8 mouse cellular contexts compared by ENCODE assay signal in genomic region chr17:17766481-17766880, GRCm38 (mm10).
DNase-seq lines count a peak whose midpoint lies in the region; ATAC-seq lines count a peak whose summit lies in the region.

No protein-coding gene starts in this region.

- ATAC-seq in limb, embryonic 11.5 days (ENCODE audit: insufficient number of reproducible peaks, low FRiP score, low TSS enrichment, low read depth), result peak; percentile 39; the same call in 1 of the 2 replicates
- ATAC-seq in midbrain, embryonic 16.5 days, result peak; percentile 78

- H3K27me3 ChIP-seq in limb, embryonic 11.5 days (ENCODE audit: control insufficient read depth, insufficient read depth, low read length), result no peaks in the 10 kb centered on the region
- no peaks in the 10 kb centered on the region for H3K27me3 ChIP-seq in limb, embryonic 10.5 days (ENCODE audit: low read depth, poor library complexity, severe bottlenecking)
- no peaks in the 10 kb centered on the region for H3K27me3 ChIP-seq in hindbrain, embryonic 10.5 days (ENCODE audit: insufficient read depth, poor library complexity, severe bottlenecking)
- H3K27me3 ChIP-seq in midbrain, embryonic 16.5 days (ENCODE audit: control insufficient read depth, insufficient read depth, low read depth, low read length), result no peaks in the 10 kb centered on the region

- H3K4me1 ChIP-seq in limb, embryonic 11.5 days (ENCODE audit: control insufficient read depth, insufficient read depth, low read length), result no peaks in the 10 kb centered on the region
- no peaks in the 10 kb centered on the region for H3K4me1 ChIP-seq in limb, embryonic 10.5 days
- H3K4me1 ChIP-seq in hindbrain, embryonic 10.5 days (replicated peaks), result no peaks in the 10 kb centered on the region
- no peaks in the 10 kb centered on the region for H3K4me1 ChIP-seq in midbrain, embryonic 16.5 days (ENCODE audit: control insufficient read depth, insufficient read depth, low read length)

- peak; percentile 49 for DNase-seq in limb, embryonic 11.5 days (ENCODE audit: low spot score)
- DNase-seq in limb, embryonic 10.5 days (ENCODE audit: low spot score), result no peak
- peak; percentile 56 for DNase-seq in MEL-GATA-1-ER (ENCODE audit: extremely low read depth, low read depth)
- peak; percentile 63 to 82 for DNase-seq in cerebellum, postnatal 10 days
- DNase-seq in hindbrain, embryonic 10.5 days (ENCODE audit: low spot score), result peak; percentile 7
- peak; percentile 3 to 30 for DNase-seq in layer of hippocampus, postnatal 10 days (ENCODE audit: low spot score in 2 of 2)
- no peak for DNase-seq in ovary, postnatal 10 days (ENCODE audit: low spot score)

- H3K9ac ChIP-seq in limb, embryonic 11.5 days (ENCODE audit: low read length), result no peak overlapping the region
- H3K9ac ChIP-seq in midbrain, embryonic 16.5 days (ENCODE audit: low read depth, low read length), result no peak overlapping the region

- 11% methylated on average over 3 of the region's 3 CpGs for WGBS in limb, embryonic 11.5 days
- 12% methylated on average over 3 of the region's 3 CpGs for WGBS in limb, embryonic 10.5 days
- 8% methylated on average over 3 of the region's 3 CpGs for WGBS in hindbrain, embryonic 10.5 days
- 11% methylated on average over 3 of the region's 3 CpGs for WGBS in midbrain, embryonic 16.5 days

- H3K9me3 ChIP-seq in limb, embryonic 11.5 days (ENCODE audit: control insufficient read depth, low read length), result no peaks in the 10 kb centered on the region
- H3K9me3 ChIP-seq in limb, embryonic 10.5 days (replicated peaks), result no peaks in the 10 kb centered on the region
- H3K9me3 ChIP-seq in hindbrain, embryonic 10.5 days, result no peaks in the 10 kb centered on the region
- no peaks in the 10 kb centered on the region for H3K9me3 ChIP-seq in midbrain, embryonic 16.5 days (replicated peaks; ENCODE audit: control insufficient read depth, low read length, poor library complexity, severe bottlenecking)

- H3K4me3 ChIP-seq in limb, embryonic 11.5 days (ENCODE audit: low read depth, low read length), result no peak overlapping the region
- no peak overlapping the region for H3K4me3 ChIP-seq in limb, embryonic 10.5 days
- H3K4me3 ChIP-seq in hindbrain, embryonic 10.5 days, result no peak overlapping the region
- H3K4me3 ChIP-seq in midbrain, embryonic 16.5 days (ENCODE audit: low read depth, low read length), result no peak overlapping the region

- H3K4me2 ChIP-seq in limb, embryonic 11.5 days (ENCODE audit: low read depth, severe bottlenecking), result no peak overlapping the region
- no peak overlapping the region for H3K4me2 ChIP-seq in midbrain, embryonic 16.5 days (ENCODE audit: low read length)

- no peak overlapping the region for H3K27ac ChIP-seq in limb, embryonic 11.5 days (replicated peaks; ENCODE audit: low read depth, low read length)
- no peak overlapping the region for H3K27ac ChIP-seq in limb, embryonic 10.5 days
- H3K27ac ChIP-seq in hindbrain, embryonic 10.5 days, result no peak overlapping the region
- no peak overlapping the region for H3K27ac ChIP-seq in midbrain, embryonic 16.5 days (ENCODE audit: low read length)

- H3K36me3 ChIP-seq in limb, embryonic 11.5 days (ENCODE audit: control insufficient read depth, insufficient read depth, low read length), result no peaks in the 10 kb centered on the region
- no peaks in the 10 kb centered on the region for H3K36me3 ChIP-seq in limb, embryonic 10.5 days
- no peaks in the 10 kb centered on the region for H3K36me3 ChIP-seq in hindbrain, embryonic 10.5 days
- H3K36me3 ChIP-seq in midbrain, embryonic 16.5 days (ENCODE audit: control insufficient read depth, insufficient read depth, low read length), result no peaks in the 10 kb centered on the region

Comparison
In these comparisons a context has a peak if more than half of its experiments do, and no peak if none do; other contexts are left out.
1. DNase-seq: peak in limb, embryonic 11.5 days (single experiment), MEL-GATA-1-ER (single experiment), cerebellum, postnatal 10 days (2 of 2), hindbrain, embryonic 10.5 days (single experiment) and layer of hippocampus, postnatal 10 days (2 of 2); none in limb, embryonic 10.5 days (single experiment) and ovary, postnatal 10 days (single experiment).